8 mouse cellular contexts compared by ENCODE assay signal in genomic region chr7:7188191-7188942, GRCm38 (mm10). TPM values are rescaled to one million over a fixed set of nuclear protein-coding genes. Genes with fewer than 3 reads are reported as not detected.
A peak's percentile ranks its signal among the peaks of the same experiment; 100 is the strongest.
DNase-seq lines count a peak whose midpoint lies in the region; ATAC-seq lines count a peak whose summit lies in the region.

No protein-coding gene starts in this region.

- 11% methylated on average over 18 of the region's 18 CpGs for WGBS in heart, embryonic 14.5 days
- WGBS in liver, embryonic 13.5 days (ENCODE audit: insufficient replicate concordance) = 8% methylated on average over 18 of the region's 18 CpGs
- WGBS in stomach, embryonic 14.5 days = 12% methylated on average over 18 of the region's 18 CpGs

- peak overlapping the region; percentile 51 for H3K4me2 ChIP-seq in heart, embryonic 14.5 days (ENCODE audit: low read length)
- peak overlapping the region; percentile 62 for H3K4me2 ChIP-seq in liver, embryonic 13.5 days
- peak overlapping the region; percentile 43 for H3K4me2 ChIP-seq in stomach, embryonic 14.5 days (replicated peaks; ENCODE audit: low read depth, low read length)

- peaks cover 7% of the 10 kb centered on the region for H3K4me1 ChIP-seq in erythroblast, embryonic 14.5 days (ENCODE audit: control insufficient read depth)
- 0 out of 4 replicates have a peak, but pooled peaks cover 0 to 2% of the 10 kb centered on the region in 2 experiments for H3K4me1 ChIP-seq in heart, embryonic 14.5 days (ENCODE audit: control insufficient read depth in 2 of 2, insufficient read depth in 2 of 2, low read length in 2 of 2)
- H3K4me1 ChIP-seq in liver, embryonic 13.5 days (replicated peaks) = peaks cover 8% of the 10 kb centered on the region
- H3K4me1 ChIP-seq in stomach, embryonic 14.5 days (ENCODE audit: control insufficient read depth, insufficient read depth, low read length) = no peaks in the 10 kb centered on the region

- H3K36me3 ChIP-seq in erythroblast, embryonic 14.5 days (ENCODE audit: control insufficient read depth) = no peaks in the 10 kb centered on the region
- no peaks in the 10 kb centered on the region for H3K36me3 ChIP-seq in heart, embryonic 14.5 days (ENCODE audit: control insufficient read depth, insufficient read depth, low read length)
- H3K36me3 ChIP-seq in liver, embryonic 13.5 days = no peaks in the 10 kb centered on the region
- no peaks in the 10 kb centered on the region for H3K36me3 ChIP-seq in stomach, embryonic 14.5 days (ENCODE audit: control insufficient read depth, insufficient read depth, low read length)

- no peak overlapping the region for H3K9ac ChIP-seq in heart, embryonic 14.5 days (ENCODE audit: low read length)
- peak overlapping the region; percentile 43 for H3K9ac ChIP-seq in liver, embryonic 13.5 days
- no peak overlapping the region for H3K9ac ChIP-seq in stomach, embryonic 14.5 days (replicated peaks; ENCODE audit: low read depth, low read length)

- H3K9me3 ChIP-seq in erythroblast, embryonic 14.5 days (ENCODE audit: control insufficient read depth, low read length) = no peaks in the 10 kb centered on the region
- no peaks in the 10 kb centered on the region for H3K9me3 ChIP-seq in heart, embryonic 14.5 days (ENCODE audit: control insufficient read depth, low read length)
- H3K9me3 ChIP-seq in liver, embryonic 13.5 days (replicated peaks) = no peaks in the 10 kb centered on the region
- no peaks in the 10 kb centered on the region for H3K9me3 ChIP-seq in stomach, embryonic 14.5 days (ENCODE audit: control insufficient read depth, low read depth, low read length)

- 0 out of 2 replicates have a peak, but pooled peaks have one; percentile 66 for ATAC-seq in heart, embryonic 14.5 days (ENCODE audit: insufficient number of reproducible peaks, insufficient read depth, low FRiP score, low read depth)
- ATAC-seq in liver, embryonic 13.5 days (ENCODE audit: low read depth) = peak; percentile 92
- peak; percentile 94 for ATAC-seq in stomach, embryonic 14.5 days (ENCODE audit: insufficient number of reproducible peaks, insufficient read depth, low FRiP score, low read depth)

- peak overlapping the region; percentile 63 for H3K4me3 ChIP-seq in erythroblast, embryonic 14.5 days (replicated peaks)
- peak overlapping the region; percentile 49 to 79 for H3K4me3 ChIP-seq in heart, embryonic 14.5 days (ENCODE audit: control insufficient read depth in 1 of 2, insufficient read depth in 1 of 2, low read depth in 1 of 2, low read length in 2 of 2)
- H3K4me3 ChIP-seq in liver, embryonic 13.5 days (replicated peaks) = peak overlapping the region; percentile 62
- peak overlapping the region; percentile 42 for H3K4me3 ChIP-seq in stomach, embryonic 14.5 days (ENCODE audit: low read depth, low read length)

- no peaks in the 10 kb centered on the region for H3K27me3 ChIP-seq in erythroblast, embryonic 14.5 days (ENCODE audit: control insufficient read depth)
- H3K27me3 ChIP-seq in heart, embryonic 14.5 days (ENCODE audit: control insufficient read depth, insufficient read depth, low read length) = no peaks in the 10 kb centered on the region
- H3K27me3 ChIP-seq in liver, embryonic 13.5 days = no peaks in the 10 kb centered on the region
- H3K27me3 ChIP-seq in stomach, embryonic 14.5 days (ENCODE audit: control insufficient read depth, insufficient read depth, low read length) = no peaks in the 10 kb centered on the region

- no peak overlapping the region for H3K27ac ChIP-seq in heart, embryonic 14.5 days (replicated peaks in 1 of 2; ENCODE audit: control insufficient read depth in 1 of 2, insufficient read depth in 1 of 2, low read depth in 2 of 2, low read length in 2 of 2)
- H3K27ac ChIP-seq in liver, embryonic 13.5 days = no peak overlapping the region
- no peak overlapping the region for H3K27ac ChIP-seq in stomach, embryonic 14.5 days (ENCODE audit: low read length)

- DNase-seq in CD4-positive helper T cell, adult 2 months (ENCODE audit: low read depth, low spot score) = peak; percentile 74
- DNase-seq in brain, adult 2 months (ENCODE audit: low read depth, low spot score) = peak; percentile 91
- peak; percentile 75 for DNase-seq in kidney, postnatal 14 days
- DNase-seq in liver, embryonic 13.5 days = peak; percentile 55
- peak; percentile 31 to 57 for DNase-seq in natural killer cell, adult 2 months (ENCODE audit: low spot score in 2 of 2)

RNA-seq across cellular contexts. Expression of gene Zfp418, which starts 17.2 kb away (rescaled TPM):
- polyA plus RNA-seq in erythroblast, embryonic 14.5 days (2012) = not detected in 2 replicates
- polyA plus RNA-seq in heart, embryonic 14.5 days (2014; fragmentation: Nextera tagmentation; extraction: Ambion mirVana) = 1.2 and 1.6 TPM in 2 replicates
- 0.30 and 0.35 TPM in 2 replicates for polyA plus RNA-seq in liver, embryonic 13.5 days (2015; fragmentation: Nextera tagmentation; extraction: Ambion mirVana)
- 3.7 and 4.8 TPM in 2 replicates for polyA plus RNA-seq in stomach, embryonic 14.5 days (2014; fragmentation: Nextera tagmentation; extraction: Ambion mirVana)

RNA-seq across cellular contexts. Expression of gene Zfp772, which starts 21.4 kb away (rescaled TPM):
- polyA plus RNA-seq in erythroblast, embryonic 14.5 days (2012) = not detected in 2 replicates
- polyA plus RNA-seq in heart, embryonic 14.5 days (2014; fragmentation: Nextera tagmentation; extraction: Ambion mirVana) = 3.9 and 5.3 TPM in 2 replicates
- polyA plus RNA-seq in liver, embryonic 13.5 days (2015; fragmentation: Nextera tagmentation; extraction: Ambion mirVana) = 1.6 and 1.8 TPM in 2 replicates
- 7.0 and 7.8 TPM in 2 replicates for polyA plus RNA-seq in stomach, embryonic 14.5 days (2014; fragmentation: Nextera tagmentation; extraction: Ambion mirVana)

RNA-seq across cellular contexts. Expression of gene Zfp773, which starts 51.8 kb away (rescaled TPM):
- polyA plus RNA-seq in erythroblast, embryonic 14.5 days (2012) = not detected in 2 replicates
- polyA plus RNA-seq in heart, embryonic 14.5 days (2014; fragmentation: Nextera tagmentation; extraction: Ambion mirVana) = 0.98 and 1.3 TPM in 2 replicates
- polyA plus RNA-seq in liver, embryonic 13.5 days (2015; fragmentation: Nextera tagmentation; extraction: Ambion mirVana) = 0.27 and 0.30 TPM in 2 replicates
- 1.8 and 2.6 TPM in 2 replicates for polyA plus RNA-seq in stomach, embryonic 14.5 days (2014; fragmentation: Nextera tagmentation; extraction: Ambion mirVana)

RNA-seq across cellular contexts. Expression of gene Vmn2r29, which starts 58.8 kb away (rescaled TPM):
- polyA plus RNA-seq in erythroblast, embryonic 14.5 days (2012) = not detected in 2 replicates
- 0.14 TPM in 1 of 2 replicates, not detected in the other for polyA plus RNA-seq in heart, embryonic 14.5 days (2014; fragmentation: Nextera tagmentation; extraction: Ambion mirVana)
- 0.13 and 0.19 TPM in 2 replicates for polyA plus RNA-seq in liver, embryonic 13.5 days (2015; fragmentation: Nextera tagmentation; extraction: Ambion mirVana)
- polyA plus RNA-seq in stomach, embryonic 14.5 days (2014; fragmentation: Nextera tagmentation; extraction: Ambion mirVana) = 0.27 and 0.48 TPM in 2 replicates
